Mouse (Mus musculus) bone marrow macrophage, adult 2 months (primary cell): Measurements from ENCODE around the gene Loxl4. TPM values are rescaled to one million over a fixed set of nuclear protein-coding genes. Genes with fewer than 3 reads are reported as not detected.

Experiments used
- H3K27ac ChIP-seq: 2 replicates; pipeline ENCODE4 v1.5.1; 2012; ENCODE audit warnings: low read depth, low read length; ENCODE audit not compliant: insufficient read depth
- H3K4me1 ChIP-seq: 2 replicates; pipeline ENCODE4 v1.6.1; 2012; ENCODE audit warnings: low read length; ENCODE audit not compliant: control insufficient read depth, insufficient read depth
- H3K4me3 ChIP-seq: 2 replicates; pipeline ENCODE4 v1.5.1; 2012; ENCODE audit warnings: mild to moderate bottlenecking, low read length, moderate library complexity; ENCODE audit not compliant: insufficient read depth
- CTCF ChIP-seq: IDR thresholded peaks from 2 replicates; pipeline ENCODE4 v1.5.1; 2012; ENCODE audit warnings: low read depth, mild to moderate bottlenecking, low read length, moderate library complexity
- POLR2A ChIP-seq: IDR thresholded peaks from 2 replicates; pipeline ENCODE4 v1.6.1; 2012; ENCODE audit warnings: mild to moderate bottlenecking, low read depth, low read length, borderline replicate concordance
- polyA plus RNA-seq: library from polyadenylated mRNA; stranded (reverse); fragments of >200 nt; gene quantifications from 2 replicates; pipeline ENCODE4 v1.2.4, GENCODE M21; 2012; ENCODE audit not compliant: missing spikeins, insufficient read depth, insufficient read length

The Loxl4 gene
- polyA plus RNA-seq, 1 experiment, result 0.15 TPM

DNA sequence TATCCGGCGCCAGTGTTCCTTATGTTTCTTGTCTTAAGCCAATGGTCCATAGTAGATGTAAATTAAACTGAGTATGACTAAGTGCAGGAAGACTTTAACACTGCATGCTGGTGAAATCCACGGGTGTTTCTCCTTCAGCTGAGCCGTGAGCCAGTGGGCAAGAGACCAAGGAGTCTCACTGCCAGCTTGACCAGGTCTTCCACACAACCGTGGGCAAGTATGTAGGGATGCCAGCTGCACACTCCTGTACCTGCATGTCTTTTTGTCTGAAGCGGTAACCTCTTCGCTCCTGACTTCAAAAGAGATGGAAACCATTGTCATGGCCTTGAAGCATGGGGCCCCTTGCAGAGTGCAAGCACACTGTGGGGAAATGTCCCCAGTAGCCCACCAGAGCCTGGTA is 39.8 kb upstream of the Loxl4 start:
- Histone ChIP-seq H3K27ac (no peak overlapping the region), H3K4me1 (peaks cover 3% of the 10 kb centered on the region), H3K4me3 (no peak overlapping the region)
- TF ChIP-seq POLR2A (no peak), CTCF (no peak)

DNA sequence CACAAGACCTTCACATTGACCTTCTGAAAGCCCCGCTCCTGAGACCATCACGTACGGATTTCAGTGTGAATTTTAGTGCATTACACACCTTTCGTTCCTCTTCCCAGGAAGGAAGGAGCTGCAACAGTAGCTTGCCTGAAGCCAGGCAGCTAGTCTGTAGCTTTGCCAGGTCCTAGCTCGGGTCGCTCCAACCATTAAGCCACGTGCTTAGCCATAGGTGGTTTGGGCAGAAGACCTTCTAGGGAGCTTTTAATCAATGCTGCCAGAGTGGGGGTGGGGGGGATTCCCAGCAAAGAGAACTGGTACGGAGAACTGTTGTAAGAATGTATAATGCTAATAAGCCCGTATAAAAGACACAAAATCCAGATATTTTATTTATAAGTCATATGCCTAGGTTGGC is 27.6 kb upstream of the Loxl4 start:
- Histone ChIP-seq H3K27ac (no peak overlapping the region), H3K4me3 (no peak overlapping the region), H3K4me1 (peaks cover 13% of the 10 kb centered on the region)
- no peak for TF ChIP-seq POLR2A
- no peak for TF ChIP-seq CTCF

DNA sequence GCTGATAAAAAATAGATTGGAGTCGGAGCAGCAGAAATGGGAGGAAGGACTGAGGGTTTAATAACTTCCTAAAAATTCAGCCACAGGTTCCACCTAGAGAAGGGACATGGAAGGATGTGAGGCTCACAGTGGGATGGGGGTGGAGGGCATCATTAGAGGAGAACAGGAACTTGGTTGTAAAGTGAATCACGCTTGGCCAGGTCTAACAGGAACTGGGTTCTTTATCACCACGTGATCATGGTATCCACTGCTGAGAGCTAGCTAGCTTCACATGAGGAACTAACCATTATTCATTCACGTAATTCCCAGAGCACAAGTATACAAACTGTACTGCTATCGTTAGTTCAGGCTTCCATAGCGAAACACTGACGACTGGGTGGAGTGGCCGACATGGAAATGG is 26.9 kb upstream of the Loxl4 start:
- Histone ChIP-seq H3K4me1 (peaks cover 13% of the 10 kb centered on the region), H3K27ac (no peak overlapping the region), H3K4me3 (no peak overlapping the region)
- TF ChIP-seq POLR2A, result no peak
- no peak for TF ChIP-seq CTCF

DNA sequence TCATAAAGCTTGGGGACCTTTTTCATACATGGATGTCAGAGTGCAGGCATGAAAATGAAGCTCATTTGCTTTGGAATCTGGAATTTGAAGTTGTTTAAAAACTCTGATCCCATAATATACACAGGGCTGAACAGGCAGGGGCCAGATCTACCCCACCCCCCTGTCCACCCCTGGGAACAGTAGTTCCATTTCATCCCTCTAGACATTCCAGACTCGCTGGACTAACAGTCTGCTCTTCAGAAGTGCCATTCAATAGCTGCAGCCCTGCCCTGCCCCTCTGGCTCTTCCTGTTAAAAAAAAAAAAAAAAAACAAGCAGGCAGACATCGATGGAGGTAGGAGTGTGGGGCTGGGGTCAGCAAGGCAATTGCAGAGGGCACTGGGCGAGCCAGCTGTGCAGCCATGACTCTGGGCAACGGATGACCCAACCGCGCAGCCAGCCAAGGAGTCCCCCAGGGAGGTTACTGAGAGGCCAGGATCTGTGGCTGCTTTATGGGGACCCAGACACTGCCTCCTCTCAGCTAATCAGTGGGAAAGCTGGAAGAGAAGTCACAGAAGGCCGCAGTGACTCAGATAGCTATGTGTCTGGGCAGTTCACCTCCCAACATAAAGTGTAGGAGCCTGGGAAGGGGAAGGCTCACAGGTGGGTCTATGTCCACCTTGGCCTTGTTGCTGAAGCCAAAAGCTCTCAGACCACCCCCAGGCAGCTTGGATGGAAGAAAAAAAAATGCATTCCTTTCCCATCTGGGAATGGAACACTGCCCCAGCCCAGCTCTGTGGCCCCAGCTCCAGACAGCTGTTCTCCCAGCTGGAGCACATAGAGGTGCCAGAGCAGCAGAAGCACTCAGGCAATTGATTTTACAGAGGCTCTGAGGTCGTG is 26.2 kb upstream of the Loxl4 start:
- TF ChIP-seq CTCF (no peak), POLR2A (no peak)
- Histone ChIP-seq H3K4me3 (no peak overlapping the region), H3K27ac (no peak overlapping the region), H3K4me1 (peaks cover 13% of the 10 kb centered on the region)

DNA sequence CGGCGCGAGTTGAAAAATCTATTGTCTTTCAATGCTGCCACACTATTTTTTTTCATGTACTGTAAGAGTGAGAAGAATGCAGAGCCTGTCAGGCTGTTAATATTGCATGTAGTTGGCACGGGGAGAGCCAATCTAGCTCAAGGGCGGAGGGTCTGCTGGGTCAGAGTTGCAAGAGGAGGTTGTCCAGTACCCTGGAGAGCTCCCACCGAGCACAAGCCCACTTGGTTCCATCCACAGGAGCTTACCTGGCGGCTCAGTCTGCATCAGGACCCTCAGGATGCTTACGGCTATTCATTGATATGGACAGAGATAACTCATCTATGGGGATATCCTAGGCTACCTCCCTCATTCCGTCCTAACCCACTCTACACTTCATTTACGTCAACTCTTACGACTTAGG is 24.0 kb upstream of the Loxl4 start:
- H3K27ac ChIP-seq, result no peak overlapping the region
- TF ChIP-seq POLR2A, result no peak
- TF ChIP-seq CTCF, result no peak
- no peak overlapping the region for H3K4me3 ChIP-seq
- peaks cover 13% of the 10 kb centered on the region for H3K4me1 ChIP-seq

DNA sequence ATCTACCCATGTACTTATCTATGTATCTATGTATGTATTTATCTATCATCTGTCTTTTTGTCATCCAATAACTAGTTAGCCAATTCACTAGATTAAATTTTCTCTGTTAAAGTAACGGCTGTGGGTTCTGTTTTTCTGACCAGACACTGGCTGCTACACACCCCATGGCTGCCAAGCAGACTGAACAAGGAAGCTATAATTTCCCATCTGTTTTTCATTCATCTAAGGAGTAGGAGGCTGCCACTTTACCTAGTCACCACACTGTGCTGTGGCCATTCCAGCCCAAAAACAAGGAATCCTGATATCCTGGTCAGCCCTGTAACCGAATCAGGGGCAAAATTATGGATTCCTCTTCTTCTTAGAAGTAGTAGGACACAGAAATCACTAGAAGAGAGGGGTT is 21.0 kb upstream of the Loxl4 start:
- TF ChIP-seq POLR2A, result no peak
- no peak for TF ChIP-seq CTCF

DNA sequence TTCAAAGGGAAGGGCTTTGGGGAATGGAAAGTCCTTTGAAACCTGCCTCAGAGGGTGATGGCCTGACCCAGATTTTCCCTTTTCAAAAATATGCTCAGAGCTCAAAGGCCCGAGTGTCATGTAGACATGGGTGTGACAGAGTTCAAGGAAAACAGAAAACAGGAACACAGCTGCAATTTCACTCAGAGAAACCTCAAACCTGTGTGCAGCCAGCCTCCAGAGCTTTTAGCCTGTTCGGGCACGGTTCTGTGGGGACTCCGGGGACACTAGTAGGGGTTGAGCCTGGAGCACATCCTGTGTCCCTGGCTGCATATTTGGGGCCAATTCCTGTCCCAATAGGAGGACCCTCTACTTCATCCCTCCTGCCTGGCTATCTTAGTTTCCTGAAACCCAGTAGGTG is 19.7 kb upstream of the Loxl4 start:
- H3K4me3 ChIP-seq, result no peak overlapping the region
- TF ChIP-seq CTCF (no peak), POLR2A (no peak)
- H3K27ac ChIP-seq, result no peak overlapping the region
- peaks cover 3% of the 10 kb centered on the region for H3K4me1 ChIP-seq

More for the DNA sequence above, 21.0 kb upstream of the Loxl4 start:
- H3K4me3 ChIP-seq, result no peak overlapping the region
- no peaks in the 10 kb centered on the region for H3K4me1 ChIP-seq
- H3K27ac ChIP-seq, result no peak overlapping the region

DNA sequence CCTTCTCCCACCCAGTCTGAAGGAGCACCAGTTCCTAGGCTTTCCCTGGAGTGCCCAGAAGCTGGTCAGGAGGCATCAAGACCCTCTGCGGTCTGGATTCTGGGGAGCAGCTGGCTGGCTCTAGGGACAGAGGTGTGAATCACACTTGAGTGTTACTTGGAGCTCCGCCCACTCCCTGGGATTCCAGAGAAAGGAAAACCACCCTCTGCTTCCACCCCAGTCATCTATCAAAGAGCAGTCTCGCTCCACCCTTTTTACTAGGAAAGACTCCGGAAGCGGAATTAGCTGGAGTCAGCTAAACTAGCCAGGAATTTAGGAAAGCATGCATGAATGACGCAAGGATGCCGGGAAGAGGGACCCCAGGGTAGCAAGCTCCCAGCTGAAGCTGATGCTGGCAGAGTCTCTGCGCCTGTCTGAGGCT is 18.9 kb upstream of the Loxl4 start:
- Histone ChIP-seq H3K4me1 (peaks cover 3% of the 10 kb centered on the region), H3K4me3 (no peak overlapping the region), H3K27ac (no peak overlapping the region)
- TF ChIP-seq CTCF, result no peak

DNA sequence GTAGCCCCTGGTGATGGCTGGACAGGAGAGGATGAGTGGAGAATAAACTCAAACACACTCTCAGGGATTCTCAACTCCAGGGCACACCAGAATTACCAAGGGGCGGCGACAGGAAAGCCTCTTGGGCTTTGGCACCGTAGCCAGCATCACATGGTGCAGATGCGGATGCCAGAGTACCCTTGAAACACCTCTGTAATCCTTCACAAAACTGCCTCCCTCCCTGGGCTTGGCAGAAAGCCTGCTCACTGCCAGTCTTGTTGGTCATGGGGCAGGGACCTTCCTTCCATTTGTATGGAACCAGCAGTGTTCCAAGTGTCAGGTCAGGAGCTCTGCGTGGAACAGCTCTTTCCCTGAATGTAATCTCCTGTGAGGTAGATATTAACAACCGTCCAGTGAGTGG is 15.5 kb upstream of the Loxl4 start:
- TF ChIP-seq POLR2A (no peak), CTCF (no peak)
- Histone ChIP-seq H3K4me3 (no peak overlapping the region), H3K27ac (no peak overlapping the region), H3K4me1 (peaks cover 3% of the 10 kb centered on the region)

DNA sequence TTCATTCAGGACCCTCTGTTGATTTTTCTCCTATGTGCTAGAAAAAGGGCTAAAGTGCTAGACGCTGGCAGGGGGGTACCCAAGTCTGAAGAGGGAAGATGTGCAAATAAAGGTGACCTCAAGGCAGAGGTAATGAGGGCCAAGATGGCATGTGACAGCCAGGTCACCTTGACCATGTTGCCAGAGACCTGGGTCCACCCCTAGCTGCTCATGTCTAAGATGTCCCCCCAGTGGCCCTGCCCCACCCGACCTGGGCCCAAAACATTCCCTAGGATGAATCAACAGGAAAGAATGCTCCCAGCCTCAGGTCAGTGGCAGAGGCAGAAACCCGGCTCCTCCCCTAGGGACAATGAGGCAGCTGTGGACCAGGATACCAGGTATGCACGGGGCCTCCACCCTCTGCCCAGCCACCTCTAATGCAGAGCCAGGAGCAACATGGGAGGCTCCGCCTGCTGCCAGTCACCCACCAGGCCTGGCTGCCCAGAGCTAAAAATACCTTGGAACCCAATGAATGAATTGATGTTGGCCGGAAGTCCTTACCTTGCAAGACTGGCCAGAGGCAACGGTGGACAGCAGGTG is 1.1 kb upstream of the Loxl4 start:
- no peak overlapping the region for H3K4me3 ChIP-seq
- TF ChIP-seq POLR2A (no peak), CTCF (no peak)
- H3K4me1 ChIP-seq, result no peaks in the 10 kb centered on the region
- H3K27ac ChIP-seq, result no peak overlapping the region

DNA sequence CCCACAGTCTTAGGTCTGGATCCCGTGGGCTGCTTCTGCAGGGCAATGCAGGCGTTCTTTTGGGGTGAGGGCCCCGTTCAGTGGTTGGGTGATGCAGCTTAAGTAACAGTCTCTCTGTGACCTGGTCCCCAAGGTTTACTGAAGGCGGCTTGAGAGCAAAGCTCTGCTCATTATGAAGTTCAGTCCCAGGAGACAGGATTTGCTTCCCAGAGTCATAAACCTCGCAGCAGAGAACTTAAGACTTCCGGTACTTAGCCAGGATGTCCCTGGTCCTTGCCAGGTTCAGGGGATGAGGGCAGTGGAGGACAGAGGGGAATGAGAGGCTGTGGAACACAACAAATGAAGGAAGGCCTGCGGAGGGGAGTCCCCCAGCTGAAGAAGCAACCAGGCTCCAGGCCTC is 503 bp upstream of the Loxl4 start:
- Histone ChIP-seq H3K4me1 (no peaks in the 10 kb centered on the region), H3K27ac (no peak overlapping the region), H3K4me3 (peak overlapping the region; percentile 3; the same call in 1 of the 2 replicates)
- TF ChIP-seq CTCF (no peak), POLR2A (no peak)
